Mouse (Mus musculus): ENCODE results near the gene Pbx2.

The Pbx2 gene

DNA sequence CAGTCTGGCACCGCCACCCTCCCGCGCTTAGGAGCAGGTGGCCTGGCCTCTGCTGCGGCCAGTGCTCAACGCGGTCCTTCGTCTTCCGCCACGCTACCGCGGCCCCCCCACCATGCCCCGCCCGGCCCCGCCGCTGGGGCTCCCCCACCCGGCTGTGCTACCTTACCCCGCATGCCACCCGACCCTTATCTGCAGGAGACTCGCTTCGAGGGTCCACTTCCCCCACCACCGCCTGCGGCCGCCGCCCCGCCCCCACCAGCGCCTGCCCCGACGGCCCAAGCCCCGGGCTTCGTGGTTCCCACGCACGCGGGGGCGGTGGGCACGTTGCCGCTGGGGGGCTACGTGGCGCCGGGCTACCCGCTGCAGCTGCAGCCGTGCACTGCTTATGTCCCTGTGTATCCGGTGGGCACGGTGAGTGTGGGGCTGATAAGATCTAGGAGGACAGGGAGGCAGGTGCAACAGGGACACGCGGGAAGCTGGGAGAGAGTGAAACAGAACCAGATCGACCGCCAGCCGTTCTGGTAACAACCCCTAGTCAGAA is 39.8 kb downstream of the Pbx2 start:
- no peak for DNase-seq (ENCODE audit: low read depth)

DNA sequence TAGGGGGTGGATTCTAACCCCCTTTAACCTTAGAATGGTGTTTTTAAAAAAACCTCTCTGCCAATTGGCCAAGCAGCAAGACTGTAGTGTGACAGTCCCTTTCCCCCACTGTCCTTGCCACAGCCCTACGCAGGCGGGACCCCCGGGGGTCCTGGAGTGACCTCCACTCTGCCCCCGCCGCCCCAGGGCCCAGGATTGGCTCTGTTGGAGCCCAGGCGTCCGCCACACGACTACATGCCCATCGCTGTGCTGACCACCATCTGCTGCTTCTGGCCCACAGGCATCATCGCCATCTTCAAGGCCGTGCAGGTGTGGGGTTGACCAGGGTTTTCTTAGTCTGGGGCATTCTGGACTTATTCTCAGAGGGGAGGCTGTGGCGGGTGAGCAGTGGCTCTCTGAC is 40.6 kb downstream of the Pbx2 start:
- no peak for DNase-seq (ENCODE audit: low read depth)

- peak; percentile 51 for DNase-seq (ENCODE audit: low read depth)
Measured at GRCm38 (mm10) chr17:34632261-34632691, 41.2 kb downstream of the Pbx2 start.

- no peak for DNase-seq (ENCODE audit: low read depth)
Measured at GRCm38 (mm10) chr17:34635671-34636070, 44.6 kb downstream of the Pbx2 start.

- DNase-seq (ENCODE audit: low read depth), result no peak
Measured at GRCm38 (mm10) chr17:34637459-34637858, 46.4 kb downstream of the Pbx2 start.

GRCm38 (mm10) chr17:34639461-34640255 is 48.6 kb downstream of the Pbx2 start:
- peak; percentile 34 for DNase-seq (ENCODE audit: low read depth)

DNA sequence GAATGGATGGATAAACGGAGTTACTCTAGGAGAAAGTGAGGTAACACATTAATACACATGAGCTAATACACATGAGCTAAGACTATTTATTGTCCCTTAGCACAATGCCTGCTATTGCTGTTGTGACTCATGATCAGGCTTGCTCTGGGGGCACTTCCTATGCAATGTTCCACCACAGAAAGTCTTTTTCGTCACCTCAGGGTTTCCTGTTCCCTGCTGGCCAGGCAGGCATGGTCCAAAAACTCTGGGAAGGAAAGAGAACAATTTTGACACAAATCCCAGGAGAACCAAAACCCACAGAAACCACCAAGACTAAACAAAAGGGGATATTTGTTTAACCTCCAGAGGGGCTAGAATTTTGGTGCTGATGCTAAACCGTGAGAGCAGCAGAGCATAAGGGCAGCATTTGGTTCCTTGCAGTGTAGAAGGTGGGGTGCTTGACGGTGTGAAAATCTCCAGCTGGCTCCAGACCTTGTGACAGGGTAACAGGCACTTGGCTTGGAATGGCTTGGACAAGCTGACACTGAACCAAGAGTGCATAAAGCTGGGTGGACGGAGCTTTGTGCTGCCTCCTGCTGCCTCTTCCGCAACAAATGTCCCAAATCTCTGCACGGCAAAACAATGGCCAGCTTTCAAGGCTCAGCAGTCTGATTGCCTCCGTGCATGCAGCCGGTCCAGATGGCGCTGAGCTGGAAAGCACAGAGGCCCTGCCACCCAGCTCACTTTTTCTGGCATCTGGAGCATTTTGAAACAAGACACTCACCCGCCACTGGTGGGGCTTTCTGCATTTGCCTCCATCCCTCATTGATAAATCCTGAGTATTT is 49.9 kb downstream of the Pbx2 start:
- DNase-seq (ENCODE audit: low read depth), result peak; percentile 97

- DNase-seq (ENCODE audit: low read depth), result no peak
Measured at GRCm38 (mm10) chr17:34641945-34642344, 50.9 kb downstream of the Pbx2 start.

- DNase-seq (ENCODE audit: low read depth), result no peak
Measured at GRCm38 (mm10) chr17:34643379-34643778, 52.3 kb downstream of the Pbx2 start.

GRCm38 (mm10) chr17:34643944-34644343 is 52.9 kb downstream of the Pbx2 start:
- no peak for DNase-seq (ENCODE audit: low read depth)

- DNase-seq (ENCODE audit: low read depth), result peak; percentile 93
Measured at GRCm38 (mm10) chr17:34644608-34645007, 53.5 kb downstream of the Pbx2 start, which contains the start of gene Fkbpl. TSS of gene Fkbpl (plus strand) at chr17:34644764.

GRCm38 (mm10) chr17:34645256-34645829 is 54.3 kb downstream of the Pbx2 start:
- no peak for DNase-seq (ENCODE audit: low read depth)

DNA sequence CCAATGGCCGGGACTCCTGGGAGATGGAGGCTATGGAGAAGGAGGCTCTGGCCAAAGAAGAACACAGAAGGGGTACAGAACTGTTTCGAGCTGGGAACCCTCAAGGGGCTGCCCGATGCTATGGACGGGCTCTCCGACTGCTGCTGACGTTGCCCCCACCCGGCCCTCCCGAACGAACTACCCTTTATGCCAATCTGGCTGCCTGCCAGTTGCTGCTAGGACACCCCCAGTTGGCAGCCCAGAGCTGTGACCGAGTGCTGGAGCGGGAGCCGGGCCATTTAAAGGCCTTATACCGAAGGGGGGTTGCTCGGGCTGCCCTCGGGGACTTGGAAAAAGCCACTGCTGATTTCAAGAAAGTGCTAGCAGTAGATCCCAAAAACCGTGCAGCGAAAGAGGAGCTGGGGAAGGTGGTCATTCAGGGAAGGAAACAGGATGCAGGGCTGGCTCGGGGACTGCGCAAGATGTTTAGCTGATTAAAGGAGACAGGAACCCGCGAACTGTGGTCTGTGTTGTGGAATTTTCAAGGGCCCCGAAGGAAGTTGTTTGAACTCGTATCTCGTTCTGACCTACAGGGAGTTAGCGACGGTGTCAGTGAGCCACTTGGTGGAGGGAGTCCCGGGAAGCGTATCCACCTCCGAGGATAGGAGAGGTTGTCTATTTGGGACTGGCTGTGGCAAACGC is 54.9 kb downstream of the Pbx2 start:
- DNase-seq (ENCODE audit: low read depth), result no peak
